Mouse (Mus musculus): Measurements from ENCODE around the gene Calhm4.
"Not testable (repeated sequence)": the region's sequence is repeated elsewhere in the genome, so short reads cannot be mapped to it uniquely, and the experiment has no call there.

Calhm4 gene

GRCm38 (mm10) chr10:34044210-34044609 is at the start of gene Calhm4:
Gene Calhm4, minus strand, starts transcription at chr10:34044310.
- DNase-seq (ENCODE audit: low spot score in 2 of 2), result no peak

- DNase-seq (ENCODE audit: low spot score in 2 of 2), result no peak
Measured at GRCm38 (mm10) chr10:34091888-34092287, 47.8 kb upstream of the Calhm4 start.

- DNase-seq (ENCODE audit: low spot score in 2 of 2), result no peak
Measured at GRCm38 (mm10) chr10:34090481-34090880, 46.4 kb upstream of the Calhm4 start.

GRCm38 (mm10) chr10:34089517-34089916 is 45.4 kb upstream of the Calhm4 start:
- no peak for DNase-seq (ENCODE audit: low spot score in 2 of 2)

GRCm38 (mm10) chr10:34088515-34088914 is 44.4 kb upstream of the Calhm4 start:
- no peak for DNase-seq (ENCODE audit: low spot score in 2 of 2)

GRCm38 (mm10) chr10:34086514-34086913 is 42.4 kb upstream of the Calhm4 start:
- no peak for DNase-seq (ENCODE audit: low spot score in 2 of 2)

GRCm38 (mm10) chr10:34074522-34075200 is 30.6 kb upstream of the Calhm4 start:
- DNase-seq (ENCODE audit: low spot score in 2 of 2), result no peak

- DNase-seq (ENCODE audit: low spot score in 2 of 2), result no peak
Measured at GRCm38 (mm10) chr10:34071650-34072049, 27.5 kb upstream of the Calhm4 start.

- DNase-seq (ENCODE audit: low spot score in 2 of 2), result no peak
Measured at GRCm38 (mm10) chr10:34070999-34071492, 26.9 kb upstream of the Calhm4 start.

GRCm38 (mm10) chr10:34069606-34070005 is 25.5 kb upstream of the Calhm4 start:
- DNase-seq (ENCODE audit: low spot score in 2 of 2), result no peak

GRCm38 (mm10) chr10:34066591-34066990 is 22.5 kb upstream of the Calhm4 start:
- DNase-seq (ENCODE audit: low spot score in 2 of 2), result no peak

- no peak for DNase-seq (ENCODE audit: low spot score in 2 of 2)
Measured at GRCm38 (mm10) chr10:34053987-34054386, 9.9 kb upstream of the Calhm4 start.

- no peak for DNase-seq (ENCODE audit: low spot score in 2 of 2)
Measured at GRCm38 (mm10) chr10:34037401-34037800, 6.7 kb downstream of the Calhm4 start, which contains the start of gene Trappc3l. Gene Trappc3l, plus strand, starts transcription at chr10:34037597.

- DNase-seq (ENCODE audit: low spot score in 2 of 2), result no peak
Measured at GRCm38 (mm10) chr10:34036587-34036986, 7.5 kb downstream of the Calhm4 start.

- peak in 1 of 2 experiments; percentile 56 for DNase-seq (ENCODE audit: low spot score in 2 of 2)
Measured at GRCm38 (mm10) chr10:34033630-34034305, 10.3 kb downstream of the Calhm4 start.

- DNase-seq (ENCODE audit: low spot score in 2 of 2), result no peak
Measured at GRCm38 (mm10) chr10:34030322-34030721, 13.8 kb downstream of the Calhm4 start.

GRCm38 (mm10) chr10:34019302-34020075 is 24.6 kb downstream of the Calhm4 start, which contains the start of gene Rwdd1:
Gene Rwdd1, minus strand, starts transcription at chr10:34019624.
- peak; percentile 96 to 97 for DNase-seq (ENCODE audit: low spot score in 2 of 2)

GRCm38 (mm10) chr10:34018746-34019301 is 25.3 kb downstream of the Calhm4 start:
- no peak for DNase-seq (ENCODE audit: low spot score in 2 of 2)

- no peak for DNase-seq (ENCODE audit: low spot score in 2 of 2)
Measured at GRCm38 (mm10) chr10:34013241-34013640, 30.9 kb downstream of the Calhm4 start.

- no peak for DNase-seq (ENCODE audit: low spot score in 2 of 2)
Measured at GRCm38 (mm10) chr10:34012581-34012980, 31.5 kb downstream of the Calhm4 start.

GRCm38 (mm10) chr10:33998397-33998796 is 45.7 kb downstream of the Calhm4 start:
- DNase-seq (ENCODE audit: low spot score in 2 of 2), result no peak

- not testable (repeated sequence) for DNase-seq (ENCODE audit: low spot score in 2 of 2)
Measured at GRCm38 (mm10) chr10:33996686-33997085, 47.4 kb downstream of the Calhm4 start.
